Mouse (Mus musculus): Measurements from ENCODE around the gene Neurod2. TPM values are rescaled to one million over a fixed set of nuclear protein-coding genes. Genes with fewer than 3 reads are reported as not detected.
A peak's percentile ranks its signal among the peaks of the same experiment; 100 is the strongest.

The Neurod2 gene
- total and polyA plus RNA-seq, 3 experiments, result 0.05 TPM; not detected in 2

GRCm38 (mm10) chr11:98356625-98357394, 27.4 kb upstream of the Neurod2 start:
- Histone ChIP-seq H3K27me3 (ENCODE audit: insufficient read depth, low read length) (peaks cover 30% of the 10 kb centered on the region), H3K4me1 (ENCODE audit: insufficient read depth, low read depth, low read length) (peaks cover 57% of the 10 kb centered on the region), H3K4me3 (ENCODE audit: low read depth, low read length) (peak overlapping the region; percentile 87; the same call in 1 of the 2 replicates), H3K36me3 (replicated peaks) (peaks cover 26% of the 10 kb centered on the region), H3K9me3 (replicated peaks) (no peaks in the 10 kb centered on the region)
- TF ChIP-seq GATA2 (IDR thresholded peaks at IDR 0.05; ENCODE audit: borderline replicate concordance, low read depth, low read length) (no peak), POLR2AphosphoS5 (IDR thresholded peaks at IDR 0.05; ENCODE audit: insufficient replicate concordance, low read depth, low read length) (no peak), CTCF (IDR thresholded peaks at IDR 0.05; ENCODE audit: low read depth, low read length) (no peak), GATA1 (IDR thresholded peaks at IDR 0.05; ENCODE audit: borderline replicate concordance, low read length) (no peak), TAL1 (conservative IDR thresholded peaks at IDR 0.05; ENCODE audit: low read depth, low read length) (no peak)
- no peak for DNase-seq (ENCODE audit: low spot score)
- no peak for ATAC-seq (ENCODE audit: extremely low read depth, insufficient number of reproducible peaks, low FRiP score, poor library complexity, severe bottlenecking)

DNA sequence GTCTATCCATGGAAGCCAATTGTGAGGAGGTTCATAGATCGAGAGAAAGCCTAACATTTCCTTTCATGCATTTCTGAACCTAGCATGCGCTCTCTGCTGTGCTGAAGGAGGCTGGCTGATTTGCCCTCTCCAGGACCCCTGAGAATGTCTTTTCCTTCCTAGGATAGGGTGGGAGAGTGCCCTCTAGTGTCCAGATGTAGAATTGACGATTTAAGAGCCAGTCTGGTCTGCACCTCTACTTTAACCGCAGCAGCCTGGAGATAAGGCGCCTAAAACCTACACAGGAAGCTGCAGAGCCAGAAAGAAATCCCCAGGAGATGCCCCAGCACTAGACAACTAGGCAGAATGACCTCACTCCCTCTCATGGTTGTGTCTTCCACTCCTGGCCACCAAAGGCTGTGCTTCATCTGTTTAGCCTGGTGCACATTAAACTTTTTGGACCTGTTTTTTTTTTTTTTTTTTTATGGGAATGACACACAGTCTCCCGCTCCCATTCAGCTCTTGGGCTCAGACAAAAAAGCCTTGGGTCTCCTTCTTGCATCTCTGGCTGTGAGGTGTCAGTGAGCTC, 26.4 kb upstream of the Neurod2 start:
- no peaks in the 10 kb centered on the region for H3K9me3 ChIP-seq (replicated peaks)
- peaks cover 51% of the 10 kb centered on the region for H3K4me1 ChIP-seq (ENCODE audit: insufficient read depth, low read depth, low read length)
- peaks cover 39% of the 10 kb centered on the region for H3K27me3 ChIP-seq (ENCODE audit: insufficient read depth, low read length)
- peak; percentile 84 for DNase-seq (ENCODE audit: low spot score)
- no peak overlapping the region for H3K4me3 ChIP-seq (ENCODE audit: low read depth, low read length)
- ATAC-seq (ENCODE audit: extremely low read depth, insufficient number of reproducible peaks, low FRiP score, poor library complexity, severe bottlenecking), result no peak
- peaks cover 16% of the 10 kb centered on the region for H3K36me3 ChIP-seq (replicated peaks)
- peak; percentile 69 for TF ChIP-seq CTCF (IDR thresholded peaks at IDR 0.05; ENCODE audit: low read depth, low read length)
- no peak for TF ChIP-seq GATA2 (IDR thresholded peaks at IDR 0.05; ENCODE audit: borderline replicate concordance, low read depth, low read length)
- TF ChIP-seq POLR2AphosphoS5 (IDR thresholded peaks at IDR 0.05; ENCODE audit: insufficient replicate concordance, low read depth, low read length), result no peak

- TF ChIP-seq POLR2AphosphoS5 (IDR thresholded peaks at IDR 0.05; ENCODE audit: insufficient replicate concordance, low read depth, low read length), result no peak
- TF ChIP-seq CTCF (IDR thresholded peaks at IDR 0.05; ENCODE audit: low read depth, low read length), result no peak
- TF ChIP-seq GATA2 (IDR thresholded peaks at IDR 0.05; ENCODE audit: borderline replicate concordance, low read depth, low read length), result no peak
- no peak for TF ChIP-seq TAL1 (conservative IDR thresholded peaks at IDR 0.05; ENCODE audit: low read depth, low read length)
- no peak for TF ChIP-seq GATA1 (IDR thresholded peaks at IDR 0.05; ENCODE audit: borderline replicate concordance, low read length)
- Histone ChIP-seq H3K36me3 (replicated peaks) (peaks cover 2% of the 10 kb centered on the region), H3K9me3 (replicated peaks) (no peaks in the 10 kb centered on the region), H3K27me3 (ENCODE audit: insufficient read depth, low read length) (peaks cover 53% of the 10 kb centered on the region), H3K4me1 (ENCODE audit: insufficient read depth, low read depth, low read length) (peaks cover 38% of the 10 kb centered on the region), H3K4me3 (ENCODE audit: low read depth, low read length) (no peak overlapping the region)
- DNase-seq (ENCODE audit: low spot score) (no peak), ATAC-seq (ENCODE audit: extremely low read depth, insufficient number of reproducible peaks, low FRiP score, poor library complexity, severe bottlenecking) (no peak)
These were observed 25.0 kb upstream of the Neurod2 start for GRCm38 (mm10) chr11:98354445-98354844.

DNA sequence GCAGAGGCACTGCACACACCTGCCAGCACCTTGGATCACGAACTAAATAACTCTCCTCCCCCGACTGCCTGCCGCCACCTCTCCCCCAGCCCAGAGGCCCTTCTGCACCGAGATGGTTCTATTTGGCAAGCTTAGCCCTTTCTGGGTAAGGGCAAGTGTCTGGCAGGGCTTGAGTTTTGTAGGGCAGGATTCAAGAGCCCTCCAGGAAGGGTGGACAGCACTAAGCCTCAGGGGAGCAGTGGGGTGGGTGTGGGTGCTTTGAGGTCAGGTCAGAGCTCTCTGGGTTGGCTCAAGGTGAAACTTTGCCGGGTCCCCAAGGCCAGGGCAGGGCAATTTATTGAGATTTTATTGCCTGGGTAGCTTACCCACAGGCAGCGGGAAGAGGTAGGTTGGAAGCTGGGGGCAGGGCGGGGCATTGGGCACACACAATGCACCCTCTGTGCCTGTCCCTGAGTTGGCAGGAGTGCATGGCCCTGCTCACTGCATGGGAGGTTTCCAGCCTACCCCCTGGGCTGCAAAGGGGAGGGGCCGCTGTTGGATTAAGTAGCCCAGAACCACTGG, 24.3 kb upstream of the Neurod2 start:
- Histone ChIP-seq H3K27me3 (ENCODE audit: insufficient read depth, low read length) (peaks cover 60% of the 10 kb centered on the region), H3K36me3 (replicated peaks) (no peaks in the 10 kb centered on the region), H3K9me3 (replicated peaks) (no peaks in the 10 kb centered on the region), H3K4me1 (ENCODE audit: insufficient read depth, low read depth, low read length) (peaks cover 32% of the 10 kb centered on the region), H3K4me3 (ENCODE audit: low read depth, low read length) (no peak overlapping the region)
- DNase-seq (ENCODE audit: low spot score) (no peak), ATAC-seq (ENCODE audit: extremely low read depth, insufficient number of reproducible peaks, low FRiP score, poor library complexity, severe bottlenecking) (no peak)
- TF ChIP-seq CTCF (IDR thresholded peaks at IDR 0.05; ENCODE audit: low read depth, low read length) (no peak), GATA1 (IDR thresholded peaks at IDR 0.05; ENCODE audit: borderline replicate concordance, low read length) (no peak), TAL1 (conservative IDR thresholded peaks at IDR 0.05; ENCODE audit: low read depth, low read length) (no peak), GATA2 (IDR thresholded peaks at IDR 0.05; ENCODE audit: borderline replicate concordance, low read depth, low read length) (no peak)

GRCm38 (mm10) chr11:98352272-98352990, 23.0 kb upstream of the Neurod2 start:
- no peaks in the 10 kb centered on the region for H3K36me3 ChIP-seq (replicated peaks)
- no peaks in the 10 kb centered on the region for H3K9me3 ChIP-seq (replicated peaks)
- TF ChIP-seq POLR2AphosphoS5 (IDR thresholded peaks at IDR 0.05; ENCODE audit: insufficient replicate concordance, low read depth, low read length), result no peak
- TF ChIP-seq CTCF (IDR thresholded peaks at IDR 0.05; ENCODE audit: low read depth, low read length), result no peak
- TF ChIP-seq GATA2 (IDR thresholded peaks at IDR 0.05; ENCODE audit: borderline replicate concordance, low read depth, low read length), result no peak
- TF ChIP-seq GATA1 (IDR thresholded peaks at IDR 0.05; ENCODE audit: borderline replicate concordance, low read length), result no peak
- no peak for TF ChIP-seq TAL1 (conservative IDR thresholded peaks at IDR 0.05; ENCODE audit: low read depth, low read length)
- H3K4me1 ChIP-seq (ENCODE audit: insufficient read depth, low read depth, low read length), result peaks cover 34% of the 10 kb centered on the region
- H3K27me3 ChIP-seq (ENCODE audit: insufficient read depth, low read length), result peaks cover 73% of the 10 kb centered on the region
- H3K4me3 ChIP-seq (ENCODE audit: low read depth, low read length), result no peak overlapping the region
- DNase-seq (ENCODE audit: low spot score) (no peak), ATAC-seq (ENCODE audit: extremely low read depth, insufficient number of reproducible peaks, low FRiP score, poor library complexity, severe bottlenecking) (no peak)

- DNase-seq (ENCODE audit: low spot score) (no peak), ATAC-seq (ENCODE audit: extremely low read depth, insufficient number of reproducible peaks, low FRiP score, poor library complexity, severe bottlenecking) (no peak)
- Histone ChIP-seq H3K4me3 (ENCODE audit: low read depth, low read length) (no peak overlapping the region), H3K9me3 (replicated peaks) (no peaks in the 10 kb centered on the region), H3K36me3 (replicated peaks) (no peaks in the 10 kb centered on the region), H3K4me1 (ENCODE audit: insufficient read depth, low read depth, low read length) (peaks cover 17% of the 10 kb centered on the region), H3K27me3 (ENCODE audit: insufficient read depth, low read length) (peaks cover 83% of the 10 kb centered on the region)
- no peak for TF ChIP-seq GATA2 (IDR thresholded peaks at IDR 0.05; ENCODE audit: borderline replicate concordance, low read depth, low read length)
- no peak for TF ChIP-seq GATA1 (IDR thresholded peaks at IDR 0.05; ENCODE audit: borderline replicate concordance, low read length)
- no peak for TF ChIP-seq CTCF (IDR thresholded peaks at IDR 0.05; ENCODE audit: low read depth, low read length)
- no peak for TF ChIP-seq POLR2AphosphoS5 (IDR thresholded peaks at IDR 0.05; ENCODE audit: insufficient replicate concordance, low read depth, low read length)
- no peak for TF ChIP-seq TAL1 (conservative IDR thresholded peaks at IDR 0.05; ENCODE audit: low read depth, low read length)
These were observed 19.9 kb upstream of the Neurod2 start for GRCm38 (mm10) chr11:98349308-98349707.
